Mouse (Mus musculus): ENCODE results near the gene Mapk8ip2. TPM values are rescaled to one million over a fixed set of nuclear protein-coding genes. Genes with fewer than 3 reads are reported as not detected.

Gene Mapk8ip2
- polyA plus RNA-seq (2015; fragmentation: Nextera tagmentation; extraction: Ambion mirVana), result 3.4 and 3.6 TPM in 2 replicates

DNA sequence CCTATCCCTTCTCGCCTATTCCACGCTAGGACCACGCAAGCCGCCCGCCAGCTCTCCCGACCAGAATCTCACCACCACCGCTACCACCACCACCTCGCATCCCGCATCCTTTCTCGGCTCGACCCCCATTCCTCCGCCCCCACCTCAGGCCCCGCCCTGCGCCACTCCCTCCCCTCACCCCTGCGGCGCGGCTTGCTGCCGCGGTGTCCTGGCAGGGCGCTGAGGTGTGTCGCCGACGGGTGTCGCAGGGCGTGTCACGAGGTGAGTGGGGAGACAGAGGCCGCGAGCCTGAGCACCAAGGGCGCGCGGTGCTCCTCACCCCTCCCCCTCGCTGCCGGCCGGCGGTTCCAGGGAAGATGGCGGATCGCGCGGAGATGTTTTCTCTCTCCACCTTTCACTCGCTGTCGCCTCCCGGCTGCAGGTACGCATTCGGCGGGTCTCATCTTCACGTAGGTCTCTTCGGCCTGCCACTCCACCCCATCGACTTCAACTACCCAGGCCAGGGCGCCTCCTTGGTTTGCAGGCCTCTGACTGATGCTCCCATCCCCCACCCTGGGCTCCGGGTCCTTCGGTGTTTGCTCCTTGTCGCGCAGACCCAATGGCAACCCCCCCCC, at the start of gene Mapk8ip2:
Mapk8ip2 (plus strand) TSS at position 49 of the 614 bp plus-strand sequence.
- Histone ChIP-seq H3K27ac (ENCODE audit: low read length) (no peak within 1 kb of the TSS), H3K9me3 (ENCODE audit: control insufficient read depth, low read length) (no peaks in the 10 kb centered on the region), H3K4me3 (ENCODE audit: low read length) (peak within 1 kb of the TSS; percentile 52), H3K36me3 (ENCODE audit: control insufficient read depth, insufficient read depth, low read length) (no peaks in the 10 kb centered on the region), H3K4me1 (ENCODE audit: control insufficient read depth, insufficient read depth, low read length) (peaks cover 11% of the 10 kb centered on the region), H3K27me3 (replicated peaks; ENCODE audit: control insufficient read depth, insufficient read depth, low read length) (peaks cover 25% of the 10 kb centered on the region), H3K4me2 (ENCODE audit: low read depth, low read length) (peak within 1 kb of the TSS; percentile 84), H3K9ac (ENCODE audit: low read depth, low read length) (0 out of 2 replicates have a peak within 1 kb of the TSS, but pooled peaks have one; percentile 14)
- ATAC-seq, result peak; percentile 63
- under 1% methylated on average over 53 of the region's 53 CpGs for WGBS

DNA sequence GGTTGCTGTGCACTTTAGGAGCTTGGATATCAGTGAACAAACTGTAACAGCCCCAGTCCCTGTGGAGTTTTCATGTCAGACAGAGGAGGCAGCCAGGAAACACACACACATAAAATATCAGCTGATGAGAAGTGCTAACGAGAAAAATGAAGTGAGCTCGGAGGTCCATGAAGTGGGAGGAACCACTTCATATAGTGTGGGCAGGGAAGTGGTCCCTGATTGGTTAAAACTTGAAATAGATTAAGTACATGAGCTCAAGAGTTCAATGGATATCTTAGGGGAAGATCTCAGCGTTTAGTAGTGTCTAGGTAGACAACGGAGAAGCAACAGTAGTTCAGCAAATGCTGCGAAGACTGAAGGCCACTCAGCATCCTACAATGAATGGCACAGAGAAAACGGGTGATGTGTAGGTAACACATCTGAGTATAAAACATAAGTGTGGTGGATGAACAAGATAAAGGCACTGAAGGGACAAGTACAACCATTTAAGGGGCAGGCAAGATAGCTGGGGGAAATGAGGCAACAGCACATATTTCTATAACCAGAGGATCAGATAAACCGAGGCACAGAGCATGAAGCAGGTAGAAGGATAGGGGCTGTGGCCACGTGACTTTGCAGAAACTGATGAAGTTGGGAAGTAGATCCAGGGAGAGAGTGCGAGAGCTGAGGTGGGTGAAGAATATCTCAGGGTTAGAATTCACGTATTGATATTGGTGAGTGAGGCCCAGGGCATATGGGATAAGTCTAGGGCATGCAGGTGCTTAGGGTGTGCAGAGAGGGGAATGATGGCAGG, 48.7 kb upstream of the Mapk8ip2 start:
- Histone ChIP-seq H3K36me3 (ENCODE audit: control insufficient read depth, insufficient read depth, low read length) (no peaks in the 10 kb centered on the region), H3K4me1 (ENCODE audit: control insufficient read depth, insufficient read depth, low read length) (no peaks in the 10 kb centered on the region), H3K9me3 (ENCODE audit: control insufficient read depth, low read length) (no peaks in the 10 kb centered on the region), H3K27ac (ENCODE audit: low read length) (no peak overlapping the region), H3K9ac (ENCODE audit: low read depth, low read length) (no peak overlapping the region), H3K4me3 (ENCODE audit: low read length) (no peak overlapping the region), H3K27me3 (replicated peaks; ENCODE audit: control insufficient read depth, insufficient read depth, low read length) (no peaks in the 10 kb centered on the region), H3K4me2 (ENCODE audit: low read depth, low read length) (no peak overlapping the region)
- 81% methylated on average over 10 of the region's 10 CpGs for WGBS
- ATAC-seq, result no peak

DNA sequence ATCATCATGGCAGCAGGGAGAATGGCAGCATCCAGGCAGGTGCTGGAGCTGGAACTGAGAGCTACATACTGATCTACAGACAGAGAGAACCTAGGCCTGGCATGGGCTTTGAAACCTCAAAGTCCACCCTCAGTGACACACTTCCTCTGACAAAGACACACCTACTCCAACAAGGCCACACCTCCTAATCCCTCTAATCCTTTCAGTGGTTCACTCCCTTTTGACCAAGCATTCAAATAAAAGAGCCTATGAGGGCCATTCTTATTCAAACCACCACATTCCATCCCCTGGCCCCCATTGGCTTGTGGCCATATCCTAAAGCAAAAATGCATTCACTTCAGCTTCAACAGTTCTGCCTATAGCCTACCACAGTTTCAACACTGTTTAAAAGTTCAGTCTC, 47.0 kb upstream of the Mapk8ip2 start:
- H3K9ac ChIP-seq (ENCODE audit: low read depth, low read length), result no peak overlapping the region
- H3K36me3 ChIP-seq (ENCODE audit: control insufficient read depth, insufficient read depth, low read length), result no peaks in the 10 kb centered on the region
- no peak for ATAC-seq
- no peak overlapping the region for H3K4me3 ChIP-seq (ENCODE audit: low read length)
- H3K4me2 ChIP-seq (ENCODE audit: low read depth, low read length), result no peak overlapping the region
- no peaks in the 10 kb centered on the region for H3K9me3 ChIP-seq (ENCODE audit: control insufficient read depth, low read length)
- no peaks in the 10 kb centered on the region for H3K4me1 ChIP-seq (ENCODE audit: control insufficient read depth, insufficient read depth, low read length)
- no peaks in the 10 kb centered on the region for H3K27me3 ChIP-seq (replicated peaks; ENCODE audit: control insufficient read depth, insufficient read depth, low read length)
- H3K27ac ChIP-seq (ENCODE audit: low read length), result no peak overlapping the region

DNA sequence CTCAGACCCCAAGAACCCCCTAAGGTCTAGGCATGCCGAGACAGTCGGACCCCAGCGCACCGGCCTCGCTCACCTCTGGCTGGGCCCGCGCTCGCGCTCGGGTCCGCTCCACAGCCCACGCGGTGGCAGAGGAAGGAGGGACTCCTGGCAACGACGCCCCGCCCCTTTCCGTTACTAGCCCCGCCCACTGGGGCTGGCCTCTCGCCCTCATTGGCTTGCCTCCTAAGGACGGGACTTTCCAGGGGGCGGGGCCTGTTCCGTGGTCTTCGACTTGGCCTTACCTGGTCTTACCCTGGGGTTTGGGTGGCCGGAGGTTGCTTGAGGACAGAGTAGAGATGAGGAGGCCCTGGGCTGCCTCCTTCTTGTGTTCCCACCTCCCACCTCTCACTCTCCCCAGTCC, 43.6 kb upstream of the Mapk8ip2 start, which contains the start of gene Syce3:
Syce3 (minus strand) TSS at position 386 of the 400 bp plus-strand sequence.
- WGBS, result 77% methylated on average over 24 of the region's 24 CpGs
- Histone ChIP-seq H3K4me3 (ENCODE audit: low read length) (no peak within 1 kb of the TSS), H3K9me3 (ENCODE audit: control insufficient read depth, low read length) (no peaks in the 10 kb centered on the region), H3K27ac (ENCODE audit: low read length) (no peak within 1 kb of the TSS), H3K36me3 (ENCODE audit: control insufficient read depth, insufficient read depth, low read length) (no peaks in the 10 kb centered on the region), H3K27me3 (replicated peaks; ENCODE audit: control insufficient read depth, insufficient read depth, low read length) (no peaks in the 10 kb centered on the region), H3K4me1 (ENCODE audit: control insufficient read depth, insufficient read depth, low read length) (no peaks in the 10 kb centered on the region), H3K4me2 (ENCODE audit: low read depth, low read length) (no peak within 1 kb of the TSS), H3K9ac (ENCODE audit: low read depth, low read length) (no peak within 1 kb of the TSS)
- no peak for ATAC-seq

DNA sequence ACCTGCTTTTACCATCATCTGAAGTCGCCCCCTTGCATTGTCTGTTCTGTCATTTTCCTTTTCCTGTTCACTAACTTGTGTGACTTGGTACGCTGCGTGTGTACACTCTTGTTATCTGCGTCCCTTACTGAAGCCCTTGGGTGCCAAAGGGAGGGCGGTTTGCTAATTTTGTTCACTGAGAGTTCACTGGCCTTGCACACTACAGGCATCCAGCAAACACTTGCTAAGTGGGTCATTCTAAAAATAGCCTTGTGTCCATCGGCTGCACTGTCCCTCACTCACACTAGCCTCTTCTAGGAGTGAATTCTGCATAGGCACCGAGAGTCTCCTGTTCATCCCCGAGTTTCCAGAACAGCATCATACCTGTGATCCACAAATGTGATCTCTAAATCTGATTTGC, 38.4 kb upstream of the Mapk8ip2 start:
- no peaks in the 10 kb centered on the region for H3K9me3 ChIP-seq (ENCODE audit: control insufficient read depth, low read length)
- no peak for ATAC-seq
- H3K4me2 ChIP-seq (ENCODE audit: low read depth, low read length), result no peak overlapping the region
- H3K4me1 ChIP-seq (ENCODE audit: control insufficient read depth, insufficient read depth, low read length), result no peaks in the 10 kb centered on the region
- WGBS, result 84% methylated on average over 8 of the region's 8 CpGs
- H3K27me3 ChIP-seq (replicated peaks; ENCODE audit: control insufficient read depth, insufficient read depth, low read length), result no peaks in the 10 kb centered on the region
- no peak overlapping the region for H3K9ac ChIP-seq (ENCODE audit: low read depth, low read length)
- H3K36me3 ChIP-seq (ENCODE audit: control insufficient read depth, insufficient read depth, low read length), result 0 out of 2 replicates have a peak, but pooled peaks cover 3% of the 10 kb centered on the region
- H3K4me3 ChIP-seq (ENCODE audit: low read length), result no peak overlapping the region
- no peak overlapping the region for H3K27ac ChIP-seq (ENCODE audit: low read length)

DNA sequence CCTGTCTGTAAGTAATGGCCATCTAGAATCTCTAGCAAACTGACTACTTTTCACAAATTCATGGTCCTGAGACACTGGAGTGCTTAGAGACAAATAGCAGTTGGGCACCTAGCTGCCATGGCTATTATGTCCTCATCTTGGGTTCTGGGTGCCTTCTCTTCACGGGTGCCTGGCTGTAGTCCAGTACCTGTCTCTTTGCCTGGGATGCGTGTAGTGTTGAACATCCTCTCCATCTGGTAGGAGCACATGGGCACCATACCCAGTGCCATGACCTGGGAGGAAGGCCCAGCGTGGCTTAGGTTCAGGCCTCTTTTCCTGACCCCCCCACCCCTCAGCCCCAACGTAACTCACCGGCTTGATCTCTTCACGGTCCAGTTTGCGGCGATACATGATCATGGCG, 31.8 kb upstream of the Mapk8ip2 start:
- no peaks in the 10 kb centered on the region for H3K27me3 ChIP-seq (replicated peaks; ENCODE audit: control insufficient read depth, insufficient read depth, low read length)
- H3K9ac ChIP-seq (ENCODE audit: low read depth, low read length), result no peak overlapping the region
- 96% methylated on average over 9 of the region's 9 CpGs for WGBS
- H3K9me3 ChIP-seq (ENCODE audit: control insufficient read depth, low read length), result no peaks in the 10 kb centered on the region
- ATAC-seq, result no peak
- 0 out of 2 replicates have a peak, but pooled peaks cover 7% of the 10 kb centered on the region for H3K36me3 ChIP-seq (ENCODE audit: control insufficient read depth, insufficient read depth, low read length)
- no peak overlapping the region for H3K4me3 ChIP-seq (ENCODE audit: low read length)
- no peak overlapping the region for H3K27ac ChIP-seq (ENCODE audit: low read length)
- no peak overlapping the region for H3K4me2 ChIP-seq (ENCODE audit: low read depth, low read length)
- 0 out of 2 replicates have a peak, but pooled peaks cover 3% of the 10 kb centered on the region for H3K4me1 ChIP-seq (ENCODE audit: control insufficient read depth, insufficient read depth, low read length)

DNA sequence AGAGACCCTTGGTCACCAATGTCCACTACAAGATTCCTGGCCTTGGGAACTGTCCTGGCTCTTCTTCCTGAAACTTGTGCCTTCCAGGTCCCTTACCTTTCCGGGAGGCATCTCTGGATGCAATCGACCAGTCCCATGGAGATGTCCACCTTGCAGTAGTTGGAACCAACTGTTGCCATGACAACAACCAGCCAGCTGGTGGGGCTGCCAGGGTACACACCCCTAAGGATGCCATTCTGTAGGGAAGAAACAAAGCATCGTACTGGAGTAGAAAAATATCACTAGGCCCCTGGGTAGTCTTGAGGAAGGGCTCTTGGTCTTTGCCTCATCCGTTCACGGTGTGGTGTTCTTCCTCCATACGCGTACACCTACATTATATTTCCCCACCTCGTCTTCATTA, 29.1 kb upstream of the Mapk8ip2 start:
- H3K4me3 ChIP-seq (ENCODE audit: low read length), result no peak overlapping the region
- H3K9ac ChIP-seq (ENCODE audit: low read depth, low read length), result no peak overlapping the region
- H3K27ac ChIP-seq (ENCODE audit: low read length), result no peak overlapping the region
- no peak for ATAC-seq
- 0 out of 2 replicates have a peak, but pooled peaks cover 4% of the 10 kb centered on the region for H3K36me3 ChIP-seq (ENCODE audit: control insufficient read depth, insufficient read depth, low read length)
- 79% methylated on average over 8 of the region's 8 CpGs for WGBS
- no peak overlapping the region for H3K4me2 ChIP-seq (ENCODE audit: low read depth, low read length)
- H3K9me3 ChIP-seq (ENCODE audit: control insufficient read depth, low read length), result no peaks in the 10 kb centered on the region
- no peaks in the 10 kb centered on the region for H3K27me3 ChIP-seq (replicated peaks; ENCODE audit: control insufficient read depth, insufficient read depth, low read length)
- H3K4me1 ChIP-seq (ENCODE audit: control insufficient read depth, insufficient read depth, low read length), result peaks cover 7% of the 10 kb centered on the region; the same call in 1 of the 2 replicates

DNA sequence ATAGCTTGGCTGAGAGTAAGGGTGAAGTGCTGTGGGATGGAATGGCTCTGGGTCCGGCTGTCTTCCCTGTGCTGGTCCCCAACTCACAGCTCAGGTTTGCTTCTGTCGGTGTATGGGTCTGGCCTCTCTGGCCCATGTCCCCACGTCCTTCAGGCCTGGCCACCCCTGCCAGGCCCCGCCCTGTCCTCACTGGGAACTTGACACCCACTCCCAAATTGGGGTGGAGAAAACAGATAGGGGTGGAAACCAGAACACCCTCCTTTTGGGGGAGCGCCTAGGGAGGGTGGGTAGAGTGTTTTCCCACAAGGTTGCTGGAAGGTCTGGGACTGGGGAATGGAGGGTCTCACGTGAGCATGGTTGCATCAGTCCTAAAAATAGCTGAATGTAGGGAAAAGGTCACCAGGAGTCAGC, 28.0 kb upstream of the Mapk8ip2 start, which contains the start of gene Cpt1b:
Cpt1b (minus strand) TSS at position 153 of the 411 bp plus-strand sequence.
- Histone ChIP-seq H3K9ac (ENCODE audit: low read depth, low read length) (no peak within 1 kb of the TSS), H3K36me3 (ENCODE audit: control insufficient read depth, insufficient read depth, low read length) (0 out of 2 replicates have a peak, but pooled peaks cover 4% of the 10 kb centered on the region), H3K4me1 (ENCODE audit: control insufficient read depth, insufficient read depth, low read length) (peaks cover 7% of the 10 kb centered on the region; the same call in 1 of the 2 replicates), H3K27ac (ENCODE audit: low read length) (no peak within 1 kb of the TSS), H3K27me3 (replicated peaks; ENCODE audit: control insufficient read depth, insufficient read depth, low read length) (no peaks in the 10 kb centered on the region), H3K4me3 (ENCODE audit: low read length) (no peak within 1 kb of the TSS), H3K9me3 (ENCODE audit: control insufficient read depth, low read length) (no peaks in the 10 kb centered on the region), H3K4me2 (ENCODE audit: low read depth, low read length) (no peak within 1 kb of the TSS)
- WGBS, result 41% methylated on average over 6 of the region's 6 CpGs
- ATAC-seq, result no peak

DNA sequence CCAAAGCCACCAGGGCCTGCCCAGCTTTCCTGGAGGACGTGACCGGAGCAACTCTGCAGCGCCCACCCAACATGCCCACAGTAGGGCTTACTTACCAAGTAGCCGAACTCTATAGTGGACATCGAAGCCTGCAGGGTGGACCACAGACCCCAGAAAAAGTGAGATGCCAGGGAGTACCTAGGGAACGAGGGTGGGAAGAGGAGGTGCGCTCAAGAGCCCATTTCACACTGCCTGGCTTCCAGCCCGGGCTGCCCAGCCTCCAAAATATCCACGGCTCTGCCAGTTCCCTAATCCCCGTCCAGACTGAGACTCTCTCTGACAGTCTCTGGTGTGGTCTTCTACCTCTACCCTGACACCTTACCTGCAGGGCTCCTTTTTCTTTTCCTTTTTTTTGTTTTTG, 27.0 kb upstream of the Mapk8ip2 start:
- Histone ChIP-seq H3K9me3 (ENCODE audit: control insufficient read depth, low read length) (no peaks in the 10 kb centered on the region), H3K27ac (ENCODE audit: low read length) (no peak overlapping the region), H3K4me2 (ENCODE audit: low read depth, low read length) (no peak overlapping the region), H3K36me3 (ENCODE audit: control insufficient read depth, insufficient read depth, low read length) (0 out of 2 replicates have a peak, but pooled peaks cover 4% of the 10 kb centered on the region), H3K4me1 (ENCODE audit: control insufficient read depth, insufficient read depth, low read length) (peaks cover 12% of the 10 kb centered on the region), H3K4me3 (ENCODE audit: low read length) (no peak overlapping the region), H3K9ac (ENCODE audit: low read depth, low read length) (no peak overlapping the region), H3K27me3 (replicated peaks; ENCODE audit: control insufficient read depth, insufficient read depth, low read length) (no peaks in the 10 kb centered on the region)
- 93% methylated on average over 10 of the region's 10 CpGs for WGBS
- no peak for ATAC-seq
